Mouse (Mus musculus): ENCODE measurements around the gene Mb21d2. TPM values are rescaled to one million over a fixed set of nuclear protein-coding genes. Genes with fewer than 3 reads are reported as not detected.

Mb21d2 gene
- total and polyA plus RNA-seq, 3 experiments = not detected

GRCm38 (mm10) chr16:28885474-28885873 lies 44.0 kb downstream of the Mb21d2 start:
- Histone ChIP-seq H3K4me1 (ENCODE audit: control insufficient read depth in 1 of 2, insufficient read depth in 2 of 2, low read length in 2 of 2) (no peaks in the 10 kb centered on the region), H3K9ac (ENCODE audit: control insufficient read depth, low read depth, low read length, poor library complexity, severe bottlenecking) (no peak overlapping the region), H3K36me3 (ENCODE audit: control insufficient read depth in 1 of 2, insufficient read depth in 2 of 2, low read length in 2 of 2) (no peaks in the 10 kb centered on the region), H3K4me3 (ENCODE audit: control insufficient read depth in 1 of 2, insufficient read depth in 1 of 2, low read depth in 2 of 2, low read length in 2 of 2) (no peak overlapping the region), H3K27ac (ENCODE audit: control insufficient read depth, low read depth, low read length) (no peak overlapping the region), H3K9me3 (replicated peaks; ENCODE audit: insufficient read depth, low read length) (no peaks in the 10 kb centered on the region), H3K27me3 (ENCODE audit: control insufficient read depth in 1 of 2, insufficient read depth in 2 of 2, low read length in 2 of 2) (no peaks in the 10 kb centered on the region), H3K79me2 (ENCODE audit: control insufficient read depth, insufficient read depth, low read length, poor library complexity) (no peaks in the 10 kb centered on the region)
- TF ChIP-seq UBTF (IDR thresholded peaks at IDR 0.05; ENCODE audit: borderline replicate concordance, insufficient read depth, low read depth, low read length) = no peak
- no peak for TF ChIP-seq NELFE (IDR thresholded peaks at IDR 0.05; ENCODE audit: low read depth, low read length)
- no peak for TF ChIP-seq GATA1 (IDR thresholded peaks at IDR 0.05; ENCODE audit: low read depth, low read length)
- TF ChIP-seq MAX (IDR thresholded peaks at IDR 0.05; ENCODE audit: low read length) = no peak
- TF ChIP-seq HCFC1 (IDR thresholded peaks at IDR 0.05; ENCODE audit: low read depth, low read length) = no peak
- TF ChIP-seq BHLHE40 (IDR thresholded peaks at IDR 0.05; ENCODE audit: borderline replicate concordance, low read depth, low read length) = no peak
- no peak for TF ChIP-seq CHD1 (IDR thresholded peaks at IDR 0.05; ENCODE audit: low read depth, low read length)
- TF ChIP-seq GABPA (IDR thresholded peaks at IDR 0.05; ENCODE audit: low read depth, low read length) = no peak
- no peak for TF ChIP-seq USF2 (IDR thresholded peaks at IDR 0.05; ENCODE audit: borderline replicate concordance in 1 of 2, insufficient read depth in 1 of 2, low read depth in 1 of 2, low read length in 2 of 2)
- TF ChIP-seq NRF1 (IDR thresholded peaks at IDR 0.05; ENCODE audit: insufficient read depth, low read depth, low read length, poor library complexity, severe bottlenecking) = no peak
- TF ChIP-seq MXI1 (IDR thresholded peaks at IDR 0.05; ENCODE audit: low read depth, low read length) = no peak
- no peak for TF ChIP-seq USF1 (IDR thresholded peaks at IDR 0.05; ENCODE audit: low read depth, low read length)
- no peak for TF ChIP-seq MAFK (IDR thresholded peaks at IDR 0.05; ENCODE audit: borderline replicate concordance, low read depth, low read length)
- TF ChIP-seq SIN3A (IDR thresholded peaks at IDR 0.05; ENCODE audit: low read length) = no peak
- no peak for DNase-seq (ENCODE audit: low read depth, low spot score)

GRCm38 (mm10) chr16:28884661-28885060 lies 44.8 kb downstream of the Mb21d2 start:
- no peak for TF ChIP-seq TCF12 (IDR thresholded peaks at IDR 0.05; ENCODE audit: low read depth, low read length)
- TF ChIP-seq GABPA (IDR thresholded peaks at IDR 0.05; ENCODE audit: low read depth, low read length) = no peak
- TF ChIP-seq ZNF384 (IDR thresholded peaks at IDR 0.05; ENCODE audit: low read depth, low read length) = no peak
- TF ChIP-seq GATA1 (IDR thresholded peaks at IDR 0.05; ENCODE audit: low read depth, low read length) = no peak
- TF ChIP-seq JUND (IDR thresholded peaks at IDR 0.05; ENCODE audit: low read depth, low read length) = no peak
- TF ChIP-seq RAD21 (IDR thresholded peaks at IDR 0.05; ENCODE audit: low read depth, low read length) = no peak
- no peak for TF ChIP-seq MAZ (IDR thresholded peaks at IDR 0.05; ENCODE audit: low read depth, low read length)
- TF ChIP-seq ETS1 (IDR thresholded peaks at IDR 0.05; ENCODE audit: low read depth, low read length) = no peak
- Histone ChIP-seq H3K4me1 (ENCODE audit: control insufficient read depth in 1 of 2, insufficient read depth in 2 of 2, low read length in 2 of 2) (no peaks in the 10 kb centered on the region), H3K4me3 (ENCODE audit: control insufficient read depth in 1 of 2, insufficient read depth in 1 of 2, low read depth in 2 of 2, low read length in 2 of 2) (no peak overlapping the region), H3K36me3 (ENCODE audit: control insufficient read depth in 1 of 2, insufficient read depth in 2 of 2, low read length in 2 of 2) (no peaks in the 10 kb centered on the region), H3K9ac (ENCODE audit: control insufficient read depth, low read depth, low read length, poor library complexity, severe bottlenecking) (no peak overlapping the region), H3K9me3 (replicated peaks; ENCODE audit: insufficient read depth, low read length) (no peaks in the 10 kb centered on the region), H3K79me2 (ENCODE audit: control insufficient read depth, insufficient read depth, low read length, poor library complexity) (no peaks in the 10 kb centered on the region), H3K27me3 (ENCODE audit: control insufficient read depth in 1 of 2, insufficient read depth in 2 of 2, low read length in 2 of 2) (no peaks in the 10 kb centered on the region), H3K27ac (ENCODE audit: control insufficient read depth, low read depth, low read length) (no peak overlapping the region)
- no peak for DNase-seq (ENCODE audit: low read depth, low spot score)
